Mouse (Mus musculus) forebrain, embryonic 12.5 days (tissue): ENCODE data around the gene Frem2. TPM values are rescaled to one million over a fixed set of nuclear protein-coding genes. Genes with fewer than 3 reads are reported as not detected.

Experiments used
- ATAC-seq: fragments of 200-750 bp; cut with Nextera tagmentation; 2 replicates; pipeline ENCODE4 v1.8.0; 2017; ENCODE audit warnings: moderate TSS enrichment; ENCODE audit not compliant: low FRiP score
- H3K27ac ChIP-seq: fragments of 300-500 bp; sonication (generic); 2 replicates; pipeline ENCODE4 v1.5.1; 2016; ENCODE audit warnings: mild to moderate bottlenecking
- H3K27me3 ChIP-seq: fragments of 300-500 bp; sonication (generic); 2 replicates; pipeline ENCODE4 v1.6.1; 2016; ENCODE audit warnings: mild to moderate bottlenecking
- H3K36me3 ChIP-seq: fragments of 300-500 bp; sonication (generic); replicated peaks from 2 replicates; pipeline ENCODE4 v1.6.1; 2016; ENCODE audit warnings: mild to moderate bottlenecking
- H3K4me1 ChIP-seq: fragments of 300-500 bp; sonication (generic); 2 replicates; pipeline ENCODE4 v1.6.1; 2016
- H3K4me2 ChIP-seq: fragments of 300-500 bp; sonication (generic); 2 replicates; pipeline ENCODE4 v1.6.1; 2016; ENCODE audit warnings: mild to moderate bottlenecking, moderate library complexity
- H3K4me3 ChIP-seq: fragments of 300-500 bp; sonication (generic); replicated peaks from 2 replicates; pipeline ENCODE4 v1.5.1; 2016; ENCODE audit warnings: mild to moderate bottlenecking
- H3K9ac ChIP-seq: fragments of 300-500 bp; sonication (generic); 2 replicates; pipeline ENCODE4 v1.6.1; 2016; ENCODE audit warnings: mild to moderate bottlenecking
- H3K9me3 ChIP-seq: fragments of 300-500 bp; sonication (generic); 2 replicates; pipeline ENCODE4 v1.6.1; 2016
- WGBS: fragments of 180-500 bp; shearing (Covaris S2); methylation state at CpG from one replicate; pipeline ENCODE4 v1.1.7; 2016; 5-methylcytosine and 5-hydroxymethylcytosine counted together
- polyA plus RNA-seq: library from polyadenylated mRNA; unstranded; fragments of >200 nt; fragmentation: Nextera tagmentation; extraction: Ambion mirVana; gene quantifications from 2 replicates; pipeline ENCODE4 v1.2.1, GENCODE M21; 2016

The Frem2 gene
- polyA plus RNA-seq, 1 experiment from 2014 or later, result 2.1 TPM

GRCm38 (mm10) chr3:53525737-53526136 lies 131.4 kb downstream of the Frem2 start:
- ATAC-seq, result peak; percentile 64
- Histone ChIP-seq H3K4me1 (no peaks in the 10 kb centered on the region), H3K27ac (no peak overlapping the region), H3K27me3 (no peaks in the 10 kb centered on the region; the same call in 1 of the 2 replicates), H3K9ac (no peak overlapping the region), H3K9me3 (no peaks in the 10 kb centered on the region), H3K4me3 (peak overlapping the region; percentile 25), H3K36me3 (no peaks in the 10 kb centered on the region), H3K4me2 (peak overlapping the region; percentile 52)
- 32% methylated on average over 21 of the region's 21 CpGs for WGBS

DNA sequence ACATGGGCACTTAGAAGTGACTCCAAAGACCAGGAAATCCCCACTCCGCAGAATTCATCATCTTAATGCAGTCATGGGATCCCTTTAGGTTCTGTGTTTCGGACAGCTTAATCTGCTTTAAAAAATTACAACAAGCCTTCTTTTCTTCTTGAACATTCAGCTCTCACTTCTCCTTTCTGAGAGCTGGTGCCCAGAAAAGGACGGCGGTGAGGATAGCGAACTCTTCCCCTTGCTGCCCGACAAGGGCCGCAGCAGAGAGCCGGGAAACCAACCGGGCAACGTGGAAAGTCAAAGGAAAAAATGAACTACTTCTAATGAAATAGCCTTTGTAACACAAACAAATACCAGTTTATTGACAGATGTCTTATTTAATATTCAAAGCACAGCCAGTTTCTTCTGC lies 134.4 kb downstream of the Frem2 start:
- ATAC-seq, result no peak
- no peaks in the 10 kb centered on the region for H3K36me3 ChIP-seq
- no peaks in the 10 kb centered on the region for H3K9me3 ChIP-seq
- H3K9ac ChIP-seq, result no peak overlapping the region
- H3K27me3 ChIP-seq, result no peaks in the 10 kb centered on the region; the same call in 1 of the 2 replicates
- H3K4me2 ChIP-seq, result no peak overlapping the region
- H3K4me1 ChIP-seq, result no peaks in the 10 kb centered on the region
- no peak overlapping the region for H3K4me3 ChIP-seq
- WGBS, result 71% methylated on average over 10 of the region's 10 CpGs
- H3K27ac ChIP-seq, result no peak overlapping the region

DNA sequence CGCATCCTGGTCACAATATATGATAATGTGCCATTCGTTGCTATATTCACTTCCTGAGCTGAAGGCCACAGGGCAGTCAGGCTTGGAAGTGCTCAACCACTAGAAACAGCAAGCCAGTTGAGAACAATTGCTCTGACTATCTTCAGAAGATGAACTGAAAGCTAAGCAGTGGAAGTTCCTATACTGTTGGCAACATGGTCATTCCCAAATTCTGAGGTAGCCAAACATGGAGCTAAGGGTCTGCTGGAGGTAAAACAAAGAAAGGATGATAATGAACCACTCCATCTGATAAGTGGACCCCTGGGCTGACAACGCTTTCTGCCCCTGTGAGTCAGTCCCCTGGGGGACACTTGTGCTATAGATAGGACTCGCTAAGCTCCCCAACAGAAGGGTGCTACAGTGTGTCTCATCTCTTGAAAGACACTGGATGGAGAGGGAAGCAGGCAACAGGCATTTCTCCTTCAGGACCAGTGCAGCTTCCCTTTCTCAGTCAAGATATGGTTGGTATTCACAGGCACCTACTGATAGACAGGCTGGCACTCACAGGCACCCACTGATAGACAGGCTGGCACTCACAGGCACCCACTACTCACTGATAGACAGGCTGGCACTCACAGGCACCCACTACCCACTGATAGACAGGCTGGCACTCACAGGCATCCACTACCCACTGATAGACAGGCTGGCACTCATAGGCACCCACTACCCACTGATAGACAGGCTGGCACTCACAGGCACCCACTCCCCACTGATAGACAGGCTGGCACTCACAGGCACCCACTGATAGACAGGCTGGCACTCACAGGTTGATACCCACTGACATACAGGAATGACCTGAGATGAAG lies 142.7 kb downstream of the Frem2 start:
- Histone ChIP-seq H3K36me3 (no peaks in the 10 kb centered on the region), H3K4me3 (no peak overlapping the region), H3K4me1 (no peaks in the 10 kb centered on the region), H3K27ac (no peak overlapping the region), H3K9me3 (no peaks in the 10 kb centered on the region), H3K27me3 (no peaks in the 10 kb centered on the region), H3K9ac (no peak overlapping the region), H3K4me2 (no peak overlapping the region)
- ATAC-seq, result no peak
- WGBS, result 88% methylated on average over 4 of the region's 4 CpGs

GRCm38 (mm10) chr3:53513096-53513495 lies 144.1 kb downstream of the Frem2 start:
- Histone ChIP-seq H3K27me3 (no peaks in the 10 kb centered on the region), H3K36me3 (no peaks in the 10 kb centered on the region), H3K4me2 (no peak overlapping the region), H3K4me3 (no peak overlapping the region), H3K9ac (no peak overlapping the region), H3K27ac (no peak overlapping the region), H3K9me3 (no peaks in the 10 kb centered on the region), H3K4me1 (no peaks in the 10 kb centered on the region)
- no peak for ATAC-seq
- 72% methylated on average over 5 of the region's 5 CpGs for WGBS

GRCm38 (mm10) chr3:53502428-53502827 lies 154.7 kb downstream of the Frem2 start:
- Histone ChIP-seq H3K36me3 (no peaks in the 10 kb centered on the region), H3K9me3 (no peaks in the 10 kb centered on the region), H3K4me2 (no peak overlapping the region), H3K9ac (no peak overlapping the region), H3K27ac (no peak overlapping the region), H3K4me3 (no peak overlapping the region), H3K4me1 (no peaks in the 10 kb centered on the region), H3K27me3 (no peaks in the 10 kb centered on the region)
- no peak for ATAC-seq
- WGBS, result 73% methylated on average over 6 of the region's 6 CpGs

DNA sequence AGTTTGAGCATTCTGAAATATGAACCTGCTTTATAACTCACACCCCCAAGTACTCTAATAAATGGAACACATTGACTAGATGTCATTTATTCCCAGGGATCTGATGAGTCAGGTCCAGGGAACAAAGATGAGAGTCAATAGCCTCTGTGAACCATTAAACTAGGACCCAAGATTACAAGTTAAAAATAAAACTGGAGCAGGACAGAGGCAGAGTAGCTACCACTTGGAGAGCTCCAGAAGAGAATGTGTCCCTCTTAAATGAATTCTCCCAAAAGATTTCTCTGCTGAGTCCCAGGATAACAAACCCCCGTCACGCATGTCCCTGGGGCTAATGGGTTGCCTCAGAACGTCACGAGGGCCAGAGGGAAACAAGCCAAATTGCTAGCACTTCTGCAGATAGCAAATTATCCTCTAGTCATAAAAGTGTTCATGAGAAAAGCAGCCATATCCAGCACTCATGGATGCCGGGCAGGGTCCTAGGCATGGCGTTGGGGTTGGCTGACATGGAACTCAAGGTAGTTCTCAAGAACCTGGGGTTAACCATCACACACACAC lies 158.7 kb downstream of the Frem2 start:
- Histone ChIP-seq H3K9ac (no peak overlapping the region), H3K27ac (no peak overlapping the region), H3K9me3 (no peaks in the 10 kb centered on the region), H3K36me3 (no peaks in the 10 kb centered on the region), H3K4me1 (no peaks in the 10 kb centered on the region), H3K27me3 (no peaks in the 10 kb centered on the region), H3K4me2 (no peak overlapping the region), H3K4me3 (no peak overlapping the region)
- WGBS, result 90% methylated on average over 6 of the region's 6 CpGs
- ATAC-seq, result no peak

- no peaks in the 10 kb centered on the region for H3K27me3 ChIP-seq
- 73% methylated on average over 6 of the region's 6 CpGs for WGBS
- no peak within 1 kb of the TSS for H3K4me3 ChIP-seq
- ATAC-seq, result no peak
- no peak within 1 kb of the TSS for H3K9ac ChIP-seq
- no peak within 1 kb of the TSS for H3K4me2 ChIP-seq
- H3K4me1 ChIP-seq, result no peaks in the 10 kb centered on the region
- no peaks in the 10 kb centered on the region for H3K36me3 ChIP-seq
- H3K9me3 ChIP-seq, result no peaks in the 10 kb centered on the region
- H3K27ac ChIP-seq, result no peak within 1 kb of the TSS
These were observed 168.8 kb downstream of the Frem2 start, which contains the start of gene Stoml3 for GRCm38 (mm10) chr3:53488353-53488752. TSS of gene Stoml3 (plus strand) at chr3:53488653.

DNA sequence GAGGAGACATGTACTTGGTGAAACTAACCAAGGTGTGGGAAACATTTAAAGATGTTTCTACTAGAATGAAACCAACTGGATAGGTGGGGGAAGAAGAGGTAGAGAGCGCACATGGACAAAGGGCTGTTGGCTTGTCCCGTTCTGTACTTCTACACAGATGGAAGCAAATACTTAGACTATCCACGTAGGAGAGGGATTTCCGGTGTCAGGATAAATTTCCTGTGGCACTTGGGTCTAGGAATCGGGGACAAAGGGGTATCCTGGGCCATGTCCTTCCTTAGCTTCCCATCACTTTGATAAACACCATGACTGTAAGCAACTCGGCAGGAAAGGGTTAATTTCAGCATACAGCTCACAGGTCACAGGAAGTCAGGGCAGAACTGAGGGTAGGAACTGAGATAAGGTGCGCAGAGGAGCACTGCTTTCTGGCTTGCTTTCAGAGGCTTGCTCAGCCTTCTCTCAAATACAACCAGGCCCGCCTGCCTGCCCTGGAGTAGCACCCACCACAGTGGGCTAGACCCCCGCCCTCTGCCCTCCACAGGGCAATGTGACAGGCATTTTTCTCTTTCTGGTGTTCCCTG lies 170.1 kb downstream of the Frem2 start:
- no peaks in the 10 kb centered on the region for H3K27me3 ChIP-seq
- 79% methylated on average over 9 of the region's 9 CpGs for WGBS
- H3K36me3 ChIP-seq, result peaks cover 7% of the 10 kb centered on the region
- H3K9ac ChIP-seq, result no peak overlapping the region
- H3K4me1 ChIP-seq, result no peaks in the 10 kb centered on the region
- no peak overlapping the region for H3K27ac ChIP-seq
- H3K9me3 ChIP-seq, result no peaks in the 10 kb centered on the region
- no peak overlapping the region for H3K4me3 ChIP-seq
- H3K4me2 ChIP-seq, result no peak overlapping the region
- no peak for ATAC-seq

- Histone ChIP-seq H3K27ac (no peak overlapping the region), H3K9me3 (no peaks in the 10 kb centered on the region), H3K4me2 (no peak overlapping the region), H3K4me1 (no peaks in the 10 kb centered on the region), H3K27me3 (no peaks in the 10 kb centered on the region), H3K36me3 (peaks cover 12% of the 10 kb centered on the region), H3K4me3 (no peak overlapping the region), H3K9ac (no peak overlapping the region)
- no peak for ATAC-seq
- WGBS, result 89% methylated on average over 10 of the region's 10 CpGs
These were observed 170.6 kb downstream of the Frem2 start for GRCm38 (mm10) chr3:53486561-53486960.

DNA sequence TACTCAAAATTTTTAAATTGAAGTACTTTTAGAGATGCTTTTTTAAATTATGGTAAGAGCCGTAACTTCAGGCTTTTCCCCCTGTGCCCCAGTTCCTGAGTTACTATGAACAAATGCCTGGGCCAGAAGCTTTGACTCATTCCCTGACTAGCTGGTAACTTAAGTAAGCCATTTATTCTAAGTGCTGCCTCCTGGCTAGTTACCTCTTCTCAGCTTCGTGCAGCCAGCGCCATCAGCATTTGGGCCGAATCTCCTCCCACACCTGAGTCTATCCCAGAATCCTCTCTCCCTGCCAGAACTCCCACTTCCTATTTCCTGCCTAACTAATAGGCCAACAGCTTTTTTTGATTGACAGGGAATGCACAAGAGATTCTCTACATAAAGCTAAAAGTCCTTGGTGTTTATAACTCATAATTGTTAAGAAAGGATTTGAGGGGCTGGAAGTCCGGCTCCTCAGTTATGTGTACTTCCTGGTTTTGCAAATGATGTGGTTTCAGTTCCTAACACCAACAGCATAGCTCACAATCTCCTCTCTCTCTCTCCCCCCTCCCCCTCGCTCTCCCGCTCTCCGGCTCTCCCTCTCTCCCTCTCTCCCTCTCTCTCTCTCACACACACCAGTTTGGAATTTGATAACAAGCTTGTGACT lies 173.6 kb downstream of the Frem2 start:
- Histone ChIP-seq H3K36me3 (peaks cover 37% of the 10 kb centered on the region), H3K27ac (no peak overlapping the region), H3K9ac (no peak overlapping the region), H3K9me3 (no peaks in the 10 kb centered on the region), H3K27me3 (no peaks in the 10 kb centered on the region), H3K4me1 (no peaks in the 10 kb centered on the region), H3K4me2 (no peak overlapping the region), H3K4me3 (no peak overlapping the region)
- WGBS, result 92% methylated on average over 8 of the region's 8 CpGs
- no peak for ATAC-seq

GRCm38 (mm10) chr3:53478419-53479046 lies 178.6 kb downstream of the Frem2 start:
- 97% methylated on average over 30 of the region's 30 CpGs for WGBS
- H3K4me1 ChIP-seq, result no peaks in the 10 kb centered on the region
- H3K27ac ChIP-seq, result no peak overlapping the region
- H3K4me3 ChIP-seq, result no peak overlapping the region
- H3K9ac ChIP-seq, result no peak overlapping the region
- H3K4me2 ChIP-seq, result no peak overlapping the region
- peak; percentile 57; the same call in 1 of the 2 replicates for ATAC-seq
- no peaks in the 10 kb centered on the region for H3K27me3 ChIP-seq
- H3K36me3 ChIP-seq, result peaks cover 81% of the 10 kb centered on the region
- H3K9me3 ChIP-seq, result no peaks in the 10 kb centered on the region

DNA sequence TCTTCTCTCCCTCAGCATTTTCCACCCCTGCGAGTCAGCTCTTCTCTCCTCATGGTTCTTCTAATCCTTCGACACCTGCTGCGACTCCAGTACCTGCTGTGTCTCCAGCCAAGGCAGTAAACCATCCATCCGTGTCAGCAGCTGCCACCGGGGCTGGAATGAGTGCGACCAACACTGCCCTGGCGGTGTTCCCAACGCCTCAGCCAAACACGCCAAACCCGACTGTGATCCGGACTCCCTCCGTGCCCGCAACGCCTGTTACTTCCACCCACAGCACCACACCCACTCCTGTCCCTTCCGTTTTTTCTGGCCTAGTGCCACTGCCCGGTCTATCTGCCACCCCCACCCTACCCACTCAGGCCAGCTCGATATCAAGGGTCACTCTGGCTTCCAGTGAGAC lies 179.7 kb downstream of the Frem2 start:
- Histone ChIP-seq H3K27ac (no peak overlapping the region), H3K27me3 (no peaks in the 10 kb centered on the region), H3K4me3 (no peak overlapping the region), H3K4me2 (no peak overlapping the region), H3K4me1 (no peaks in the 10 kb centered on the region), H3K36me3 (peaks cover 88% of the 10 kb centered on the region), H3K9ac (no peak overlapping the region), H3K9me3 (no peaks in the 10 kb centered on the region)
- 0 out of 2 replicates have a peak, but pooled peaks have one; percentile 15 for ATAC-seq
- 95% methylated on average over 17 of the region's 17 CpGs for WGBS
